Mouse (Mus musculus) liver, adult 2 months (tissue): ENCODE data around the gene Tm6sf2. TPM values are rescaled to one million over a fixed set of nuclear protein-coding genes. Genes with fewer than 3 reads are reported as not detected.
A peak's percentile ranks its signal among the peaks of the same experiment; 100 is the strongest.

ENCODE experiments used
- DNase-seq: peaks from one replicate; pipeline ENCODE4 v3.0.0-alpha.2; 2011; ENCODE audit warnings: low read depth, low spot score; ENCODE audit errors: extremely low read depth
- H3K27ac ChIP-seq: fragments of 200-500 bp; replicated peaks from 2 replicates; pipeline ENCODE4 v1.5.1; 2012; ENCODE audit warnings: low read depth, mild to moderate bottlenecking, control low read depth, inconsistent platforms, low read length; ENCODE audit not compliant: insufficient read depth
- H3K27me3 ChIP-seq: fragments of 200-500 bp; 2 replicates; pipeline ENCODE4 v1.6.1; 2012; ENCODE audit warnings: mild to moderate bottlenecking, moderate library complexity, low read length, inconsistent platforms; ENCODE audit not compliant: control insufficient read depth, insufficient read depth
- H3K36me3 ChIP-seq: fragments of 200-500 bp; 2 replicates; pipeline ENCODE4 v1.6.1; 2012; ENCODE audit warnings: low read length, inconsistent platforms; ENCODE audit not compliant: control insufficient read depth, insufficient read depth
- H3K4me1 ChIP-seq: fragments of 200-500 bp; 2 replicates; pipeline ENCODE4 v1.6.1; 2011; ENCODE audit warnings: low read length; ENCODE audit not compliant: control insufficient read depth, insufficient read depth
- H3K4me3 ChIP-seq: fragments of 200-500 bp; 2 replicates; pipeline ENCODE4 v1.5.1; 2011; ENCODE audit warnings: low read depth, mild to moderate bottlenecking, control low read depth, low read length, moderate library complexity; ENCODE audit not compliant: insufficient read depth
- H3K79me2 ChIP-seq: fragments of 200-500 bp; 2 replicates; pipeline ENCODE4 v1.6.1; 2012; ENCODE audit warnings: inconsistent platforms, mild to moderate bottlenecking, low read length, moderate library complexity; ENCODE audit not compliant: control insufficient read depth, insufficient read depth
- H3K9ac ChIP-seq: fragments of 200-500 bp; 2 replicates; pipeline ENCODE4 v1.6.1; 2012; ENCODE audit warnings: low read depth, mild to moderate bottlenecking, control low read depth, inconsistent platforms, low read length
- CTCF ChIP-seq: fragments of 200-500 bp; IDR thresholded peaks from 2 replicates; pipeline ENCODE4 v1.5.1; 2011; ENCODE audit warnings: low read depth, low read length, control low read depth
- POLR2A ChIP-seq: fragments of 200-500 bp; IDR thresholded peaks from 2 replicates; pipeline ENCODE4 v1.6.1; 2011; ENCODE audit warnings: low read length, control low read depth; ENCODE audit not compliant: insufficient read depth; ENCODE audit errors: extremely low read depth
- WGBS: fragments of 180-500 bp; shearing (Covaris S2); methylation state at CpG from one replicate; pipeline ENCODE4 v1.1.7; 2018; 5-methylcytosine and 5-hydroxymethylcytosine counted together
- polyA plus RNA-seq: library from polyadenylated mRNA; depleted of rRNA; stranded (reverse); fragments of >200 nt; gene quantifications from 2 replicates; pipeline ENCODE4 v1.2.3, GENCODE M21; 2012
- total RNA-seq: library from RNA; depleted of rRNA; stranded (reverse); fragments of >200 nt; gene quantifications from 2 replicates; pipeline ENCODE4 v1.2.3, GENCODE M21; 2014

Tm6sf2 gene
- total and polyA plus RNA-seq, 2 experiments: 43.8 to 152 TPM

DNA sequence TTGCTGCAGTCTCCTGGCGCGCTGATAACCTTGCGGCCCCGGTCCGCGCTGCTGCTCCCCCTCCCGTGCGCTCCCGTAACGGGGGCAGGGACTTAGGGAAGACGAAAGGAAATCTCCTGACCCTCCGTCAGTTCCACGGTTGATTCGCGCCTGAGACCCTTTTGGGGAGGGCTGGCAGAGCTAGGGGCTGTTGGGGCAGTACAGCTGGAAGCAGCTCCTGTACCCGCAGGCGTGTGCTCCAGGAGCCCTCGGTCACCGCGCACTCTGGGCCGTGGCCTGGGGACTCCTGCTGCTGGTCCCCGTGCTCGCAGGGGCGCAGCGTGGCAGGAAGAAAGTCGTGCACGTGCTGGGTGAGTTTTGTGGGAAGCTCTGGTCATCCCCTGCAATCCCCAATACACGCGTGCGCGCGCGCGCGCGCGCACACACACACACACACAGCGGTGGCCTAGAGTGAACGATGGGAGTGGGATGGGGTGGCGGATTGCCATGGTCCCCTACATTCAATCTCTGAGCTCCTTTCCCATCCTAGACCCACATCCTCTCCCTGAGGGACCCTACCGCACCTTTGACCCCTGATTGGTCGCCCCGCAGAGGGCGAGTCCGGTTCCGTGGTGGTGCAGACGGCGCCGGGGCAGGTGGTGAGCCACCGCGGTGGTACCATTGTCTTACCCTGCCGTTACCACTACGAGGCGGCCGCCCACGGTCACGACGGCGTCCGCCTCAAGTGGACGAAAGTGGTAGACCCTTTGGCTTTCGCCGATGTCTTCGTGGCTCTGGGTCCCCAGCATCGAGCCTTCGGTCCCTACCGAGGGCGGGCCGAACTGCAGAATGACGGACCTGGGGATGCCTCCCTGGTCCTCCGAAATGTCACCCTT lies 11.7 kb downstream of the Tm6sf2 start:
- no peak for DNase-seq
- TF ChIP-seq POLR2A (no peak), CTCF (no peak)
- H3K4me3 ChIP-seq: peak overlapping the region; percentile 60
- peaks cover 6% of the 10 kb centered on the region for H3K27me3 ChIP-seq
- H3K79me2 ChIP-seq: no peaks in the 10 kb centered on the region
- WGBS: 8% methylated on average over 71 of the region's 71 CpGs
- H3K36me3 ChIP-seq: no peaks in the 10 kb centered on the region
- no peak overlapping the region for H3K27ac ChIP-seq
- H3K4me1 ChIP-seq: no peaks in the 10 kb centered on the region; the same call in none of the 2 replicates
- peak overlapping the region; percentile 63 for H3K9ac ChIP-seq

DNA sequence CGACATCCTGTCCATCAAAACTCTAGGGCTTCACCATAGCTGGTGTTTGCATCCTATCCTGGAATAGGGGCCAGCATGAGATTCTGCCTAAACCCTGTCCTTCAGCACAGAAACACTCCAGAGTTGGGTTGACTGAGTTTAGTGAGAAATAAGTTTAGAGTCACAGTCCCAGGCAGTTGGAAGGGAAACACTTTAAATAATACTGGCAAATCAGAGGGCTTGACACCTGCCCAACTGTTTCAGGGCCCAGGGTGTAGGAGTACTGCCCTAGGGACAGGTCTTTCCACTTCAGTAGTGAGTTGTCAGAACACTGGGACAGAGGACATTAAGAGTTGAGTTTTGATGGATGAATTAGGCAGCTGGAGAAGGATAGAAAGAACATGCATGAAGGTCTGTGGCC lies 13.4 kb downstream of the Tm6sf2 start:
- Histone ChIP-seq H3K4me1 (no peaks in the 10 kb centered on the region; the same call in none of the 2 replicates), H3K79me2 (no peaks in the 10 kb centered on the region), H3K27ac (no peak overlapping the region), H3K27me3 (peaks cover 6% of the 10 kb centered on the region), H3K4me3 (no peak overlapping the region), H3K9ac (no peak overlapping the region), H3K36me3 (no peaks in the 10 kb centered on the region)
- TF ChIP-seq POLR2A: no peak
- TF ChIP-seq CTCF: no peak
- no peak for DNase-seq
- WGBS: 41% methylated on average over 1 of the region's 1 CpGs

DNA sequence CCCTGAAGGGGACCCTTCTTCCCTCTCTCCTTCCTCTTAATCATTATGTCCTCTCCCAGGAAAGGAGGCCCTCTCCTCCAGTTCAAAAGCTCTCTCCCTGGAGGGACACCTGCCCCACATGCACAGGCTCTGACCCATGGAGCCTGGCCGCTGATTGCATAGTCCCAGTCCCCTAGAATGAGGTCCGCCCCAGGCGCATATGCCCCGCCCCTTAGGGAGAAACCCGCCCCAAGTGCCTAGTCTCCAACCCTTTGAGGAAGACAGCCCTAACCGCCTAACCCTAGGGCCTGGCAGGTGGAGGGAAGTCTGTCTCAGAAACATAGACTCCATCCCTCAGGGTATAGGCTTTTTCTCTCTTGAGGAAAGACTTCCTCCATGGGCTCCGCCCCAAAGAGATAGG lies 14.5 kb downstream of the Tm6sf2 start:
- Histone ChIP-seq H3K79me2 (no peaks in the 10 kb centered on the region), H3K27ac (no peak overlapping the region), H3K27me3 (peaks cover 9% of the 10 kb centered on the region), H3K4me1 (no peaks in the 10 kb centered on the region; the same call in none of the 2 replicates), H3K4me3 (no peak overlapping the region), H3K36me3 (no peaks in the 10 kb centered on the region), H3K9ac (no peak overlapping the region)
- no peak for TF ChIP-seq CTCF
- no peak for TF ChIP-seq POLR2A
- WGBS: 40% methylated on average over 7 of the region's 7 CpGs
- no peak for DNase-seq

DNA sequence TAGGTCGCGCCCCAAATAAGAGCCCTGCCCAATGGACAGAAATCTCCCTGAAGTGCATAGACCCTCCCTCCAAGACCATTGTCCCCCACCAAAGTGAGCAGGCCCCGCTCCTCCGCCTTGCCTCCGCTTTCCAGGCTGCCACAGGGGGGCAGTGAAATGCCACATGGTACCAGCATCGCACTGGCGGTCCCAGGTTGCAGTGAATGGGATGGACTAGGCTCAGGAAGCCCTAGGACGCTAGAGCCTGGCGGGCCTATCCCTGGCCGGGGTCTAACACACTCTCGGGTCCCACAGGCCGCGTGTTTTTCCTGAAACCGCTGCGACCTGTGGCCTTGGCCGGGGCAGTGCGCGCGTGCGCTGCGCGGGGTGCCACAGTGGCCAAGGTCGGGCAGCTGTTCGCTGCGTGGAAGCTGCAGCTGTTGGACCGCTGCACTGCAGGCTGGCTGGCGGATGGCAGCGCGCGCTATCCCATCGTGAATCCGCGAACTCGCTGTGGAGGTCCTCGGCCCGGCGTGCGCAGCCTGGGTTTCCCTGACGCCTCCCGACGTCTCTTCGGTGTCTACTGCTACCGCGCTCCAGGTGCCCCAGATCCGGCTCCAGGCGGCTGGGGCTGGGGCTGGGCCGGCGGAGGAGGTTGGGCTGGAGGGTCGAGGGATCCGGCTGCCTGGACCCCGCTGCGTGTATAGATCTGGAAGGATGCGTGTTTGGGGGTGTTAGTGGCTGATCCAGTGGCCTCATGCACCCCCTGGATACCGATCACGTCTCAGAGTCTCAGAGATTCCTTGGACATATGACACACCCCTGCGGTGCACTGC lies 15.3 kb downstream of the Tm6sf2 start:
- TF ChIP-seq POLR2A (no peak), CTCF (peak; percentile 63)
- Histone ChIP-seq H3K36me3 (no peaks in the 10 kb centered on the region), H3K27me3 (peaks cover 9% of the 10 kb centered on the region), H3K4me3 (no peak overlapping the region), H3K27ac (no peak overlapping the region), H3K9ac (no peak overlapping the region), H3K4me1 (no peaks in the 10 kb centered on the region; the same call in none of the 2 replicates), H3K79me2 (no peaks in the 10 kb centered on the region)
- no peak for DNase-seq
- 27% methylated on average over 56 of the region's 56 CpGs for WGBS

DNA sequence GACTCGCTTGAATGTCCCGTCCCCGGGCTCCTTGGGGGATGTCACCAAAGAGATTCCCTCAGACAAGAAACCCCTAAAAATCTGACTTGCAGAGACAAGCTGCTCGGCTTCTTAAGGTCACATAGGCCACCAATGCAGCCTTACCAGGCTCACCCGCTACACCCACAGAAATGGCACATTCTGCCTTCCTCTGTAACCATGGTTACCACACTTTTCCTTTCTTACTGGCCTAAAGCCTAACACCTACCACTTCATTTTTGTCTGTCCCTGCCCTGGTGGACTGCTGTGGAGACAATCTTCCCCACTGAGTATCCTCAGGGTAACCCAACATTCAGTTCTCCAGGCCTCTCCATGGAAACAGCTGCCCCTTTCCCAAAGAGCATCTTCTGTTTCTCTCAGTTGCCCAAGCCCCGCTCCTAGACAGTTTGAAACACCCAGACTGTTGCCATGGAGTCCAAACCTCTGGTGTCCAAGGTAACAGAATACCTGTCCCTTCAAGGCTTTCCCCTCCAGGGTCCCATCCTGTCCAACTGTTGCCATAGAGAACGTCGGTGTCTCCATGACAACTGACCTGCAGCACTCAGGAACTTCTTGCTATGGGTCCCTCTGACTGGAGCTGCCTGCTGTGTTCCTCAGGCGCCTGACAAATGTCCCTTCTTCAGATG lies 16.7 kb downstream of the Tm6sf2 start:
- Histone ChIP-seq H3K4me3 (no peak overlapping the region), H3K4me1 (no peaks in the 10 kb centered on the region), H3K27ac (no peak overlapping the region), H3K9ac (no peak overlapping the region), H3K27me3 (peaks cover 9% of the 10 kb centered on the region), H3K79me2 (no peaks in the 10 kb centered on the region), H3K36me3 (no peaks in the 10 kb centered on the region)
- no peak for DNase-seq
- no peak for TF ChIP-seq POLR2A
- no peak for TF ChIP-seq CTCF
- 69% methylated on average over 9 of the region's 9 CpGs for WGBS
